Mouse (Mus musculus) c-Kit-positive CD71-negative TER-119-negative erythroid progenitor cells, embryonic 14.5 days (primary cell): ENCODE results near the gene Grk2.

ENCODE experiments used
- DNase-seq: peaks from one replicate; pipeline ENCODE4 v3.0.0-alpha.2; 2013; ENCODE audit warnings: low read depth

Gene Grk2

DNA sequence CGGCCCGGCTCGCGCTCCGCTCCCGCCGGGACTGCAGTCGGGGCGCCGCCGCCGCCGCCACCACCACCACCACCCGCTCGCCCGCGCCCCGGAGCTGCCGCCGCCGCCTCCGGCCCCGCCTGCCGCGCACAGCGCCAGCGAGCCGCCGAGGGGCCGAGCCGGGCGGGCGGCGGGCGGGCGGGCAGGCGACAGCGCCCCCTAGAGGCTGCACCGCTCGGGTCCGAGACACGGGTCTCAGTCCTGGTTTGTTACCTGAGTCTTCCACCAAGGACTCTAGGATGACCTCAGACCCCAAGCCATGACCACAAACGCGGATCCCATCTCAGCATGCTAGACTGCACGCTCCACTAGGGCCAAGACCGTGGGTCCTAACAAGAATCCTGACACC, at the start of gene Grk2:
Grk2 (minus strand) TSS at position 33 of the 388 bp plus-strand sequence.
- DNase-seq, result no peak

GRCm38 (mm10) chr19:4349455-4349854, 43.4 kb upstream of the Grk2 start:
- no peak for DNase-seq

DNA sequence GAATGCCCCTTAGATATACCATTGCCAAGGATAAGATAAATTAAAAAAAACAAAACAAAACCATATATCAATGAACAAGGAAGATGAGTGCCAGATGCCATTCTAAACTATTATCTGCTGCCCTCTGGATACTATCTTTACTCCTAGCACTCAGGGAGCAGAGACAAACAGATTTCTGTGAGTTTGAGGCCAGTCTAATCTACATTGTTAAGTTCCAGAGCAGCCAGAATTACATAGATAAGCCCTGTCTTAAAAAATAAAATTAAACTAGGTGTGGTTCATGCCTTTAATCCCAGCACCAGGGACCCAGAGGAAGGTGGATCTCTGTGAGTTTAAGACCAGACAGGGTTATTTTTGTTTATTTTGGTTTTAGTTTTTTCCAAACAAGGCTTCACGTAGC, 40.5 kb upstream of the Grk2 start:
- DNase-seq, result no peak

DNA sequence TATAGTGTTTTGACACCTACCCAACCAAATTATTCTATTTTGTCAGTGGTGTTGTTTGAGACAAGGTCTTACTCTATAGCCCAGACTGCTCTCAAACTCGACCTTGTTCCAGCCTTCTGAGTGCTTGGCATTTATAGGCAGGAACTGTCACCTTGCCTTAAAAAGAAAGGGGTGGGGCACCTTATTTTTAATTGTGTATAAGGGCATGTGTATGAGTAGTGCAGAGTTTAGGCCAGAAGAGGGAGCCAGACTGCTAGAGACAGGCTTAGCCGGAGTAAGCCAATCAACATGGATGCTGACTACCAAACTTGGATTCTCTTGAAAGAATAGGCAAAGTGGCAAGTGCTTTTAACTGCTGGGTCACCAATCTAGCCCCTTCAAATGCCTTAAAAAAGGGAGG, 32.1 kb upstream of the Grk2 start:
- peak; percentile 70 for DNase-seq

GRCm38 (mm10) chr19:4333791-4334190, 27.8 kb upstream of the Grk2 start:
- DNase-seq, result peak; percentile 80

DNA sequence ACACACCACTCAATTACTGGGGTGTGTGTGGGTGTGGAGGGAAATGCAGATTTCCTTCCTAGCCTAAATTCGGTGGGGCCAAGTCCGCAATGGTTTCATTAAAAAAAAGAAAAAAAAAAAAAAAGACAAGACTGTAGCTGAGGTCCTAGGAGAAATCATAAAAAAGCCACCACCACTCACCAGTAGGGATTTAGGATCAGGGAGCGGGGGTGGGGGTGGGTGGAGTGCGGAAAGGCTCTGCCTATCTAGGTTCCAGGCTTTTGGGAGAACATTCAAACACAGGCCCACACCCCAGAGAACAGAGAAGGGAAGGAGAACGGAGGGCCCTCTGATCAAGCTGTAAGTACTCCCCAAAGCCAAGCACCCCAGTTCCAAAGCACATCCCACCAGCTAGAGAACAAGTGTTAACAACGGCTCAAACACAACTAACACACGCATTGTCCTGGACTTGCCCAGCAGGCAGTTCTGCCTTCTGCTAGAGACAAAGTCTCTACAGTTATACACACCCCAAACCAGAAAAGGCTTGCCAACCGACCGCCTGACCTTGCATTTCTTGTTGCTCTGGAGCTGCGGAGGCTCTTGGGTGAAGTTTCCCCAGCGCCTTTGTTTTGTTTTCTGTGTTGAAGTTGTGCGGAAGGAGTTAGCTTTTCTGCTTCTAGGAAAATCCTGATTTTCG, 27.2 kb upstream of the Grk2 start:
- DNase-seq, result peak; percentile 17

- peak; percentile 56 for DNase-seq
Measured at GRCm38 (mm10) chr19:4332653-4333052, 26.6 kb upstream of the Grk2 start.

GRCm38 (mm10) chr19:4331273-4331672, 25.3 kb upstream of the Grk2 start:
- no peak for DNase-seq

DNA sequence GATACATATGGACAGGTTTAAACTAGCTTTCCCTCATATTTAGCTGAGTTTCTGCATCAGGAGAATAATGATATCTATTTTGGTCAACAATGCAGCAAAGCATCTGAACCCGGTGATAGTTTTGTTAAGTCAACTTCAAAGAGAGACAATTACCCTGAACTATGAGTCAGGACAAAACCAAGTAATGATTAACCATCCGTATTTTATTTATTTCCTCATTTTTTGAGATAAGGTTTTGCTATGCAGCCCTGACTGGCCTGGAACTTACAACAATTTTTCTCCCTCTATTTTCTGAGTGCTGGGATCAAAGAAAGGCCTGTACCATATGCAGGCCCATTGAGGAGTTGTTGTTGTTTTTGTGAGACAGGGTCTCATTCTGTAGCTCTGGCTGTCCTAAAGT, 24.6 kb upstream of the Grk2 start:
- no peak for DNase-seq

GRCm38 (mm10) chr19:4328737-4329304, 22.8 kb upstream of the Grk2 start:
- DNase-seq, result no peak

DNA sequence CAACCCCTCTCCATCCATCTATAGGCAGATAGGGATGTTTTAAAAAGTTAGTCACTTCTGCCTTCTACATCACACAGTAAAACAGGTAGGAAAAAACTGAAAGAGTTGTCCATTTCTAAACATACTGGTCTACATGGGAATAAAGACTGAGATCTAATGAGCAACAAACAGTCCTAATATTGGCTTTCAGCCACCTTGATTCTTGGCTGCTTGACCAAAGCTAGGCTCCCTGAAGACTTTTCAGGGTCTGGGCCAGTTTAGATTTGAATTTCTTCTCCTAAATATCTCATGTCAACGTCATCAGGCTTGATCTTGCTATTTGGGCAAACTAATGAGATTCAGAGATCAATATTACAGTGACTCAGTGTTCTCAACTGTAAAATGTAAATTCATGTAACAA, 20.9 kb upstream of the Grk2 start:
- DNase-seq, result no peak

- no peak for DNase-seq
Measured at GRCm38 (mm10) chr19:4326106-4326505, 20.1 kb upstream of the Grk2 start.

DNA sequence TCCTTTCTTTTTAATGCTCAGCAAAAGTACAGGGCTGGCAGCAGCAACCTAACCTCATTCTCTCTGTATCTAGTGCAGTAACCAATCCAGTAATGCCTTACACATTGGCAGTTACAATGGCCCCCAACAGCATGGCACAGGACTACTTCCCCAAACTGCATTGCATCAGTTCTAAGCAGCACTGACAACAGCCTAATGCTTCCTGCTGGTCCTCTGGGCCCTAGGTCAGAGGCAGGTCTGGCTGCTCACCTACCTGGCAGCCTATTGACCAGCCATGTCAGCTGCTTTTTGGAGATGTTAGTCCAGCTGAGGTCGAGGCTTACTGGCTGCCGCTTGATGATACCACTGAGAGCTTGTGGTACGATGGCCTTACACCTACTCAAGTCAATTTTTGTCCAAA, 16.1 kb upstream of the Grk2 start:
- no peak for DNase-seq

GRCm38 (mm10) chr19:4321622-4322021, 15.6 kb upstream of the Grk2 start:
- DNase-seq, result no peak

DNA sequence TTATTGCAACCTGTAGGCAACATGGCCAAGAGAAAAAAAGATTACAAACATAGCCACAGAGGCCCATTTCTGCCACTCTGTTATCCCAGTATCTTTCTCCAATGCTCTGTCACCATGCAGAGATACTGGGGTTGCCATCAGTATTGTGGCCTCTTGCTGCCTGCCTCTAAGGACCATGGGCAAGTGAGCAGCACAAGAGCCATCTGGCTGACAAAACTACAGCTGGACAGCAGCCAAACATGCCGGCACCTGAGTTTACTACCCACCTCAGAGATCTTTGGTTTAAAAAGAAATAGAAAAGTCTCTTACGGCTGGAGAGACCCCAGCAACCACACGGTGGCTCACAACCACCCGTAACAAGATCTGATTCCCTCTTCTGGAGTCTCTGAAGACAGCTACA, 13.2 kb upstream of the Grk2 start:
- no peak for DNase-seq

- no peak for DNase-seq
Measured at GRCm38 (mm10) chr19:4317181-4317580, 11.2 kb upstream of the Grk2 start.

GRCm38 (mm10) chr19:4315223-4315944, 9.4 kb upstream of the Grk2 start:
- no peak for DNase-seq

GRCm38 (mm10) chr19:4309776-4310185, 3.8 kb upstream of the Grk2 start:
- DNase-seq, result peak; percentile 56

- no peak for DNase-seq
Measured at GRCm38 (mm10) chr19:4309302-4309701, 3.3 kb upstream of the Grk2 start.

- no peak for DNase-seq
Measured at GRCm38 (mm10) chr19:4305491-4306189, 382 bp downstream of the Grk2 start.

DNA sequence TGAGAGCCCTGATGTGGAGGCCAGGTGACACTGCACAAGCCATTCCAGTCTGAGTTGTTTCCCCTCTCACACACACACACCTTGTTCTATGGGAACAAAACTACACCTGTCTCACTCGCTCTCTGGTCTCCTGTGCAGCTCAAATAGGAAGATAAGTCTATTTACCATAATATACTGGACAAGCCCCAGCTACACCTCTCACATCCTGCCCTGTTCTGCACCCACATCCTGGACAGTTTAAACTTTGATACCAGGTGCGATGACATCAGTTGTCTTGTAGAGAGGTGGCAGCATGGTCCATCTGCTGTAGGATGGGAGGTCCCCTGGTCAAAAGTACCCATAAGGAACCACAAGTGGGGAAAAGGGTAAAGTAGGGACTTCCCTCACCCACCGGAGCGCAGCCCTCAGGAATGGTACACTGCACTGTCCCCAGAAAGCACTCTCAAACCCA, 1.1 kb downstream of the Grk2 start:
- no peak for DNase-seq

DNA sequence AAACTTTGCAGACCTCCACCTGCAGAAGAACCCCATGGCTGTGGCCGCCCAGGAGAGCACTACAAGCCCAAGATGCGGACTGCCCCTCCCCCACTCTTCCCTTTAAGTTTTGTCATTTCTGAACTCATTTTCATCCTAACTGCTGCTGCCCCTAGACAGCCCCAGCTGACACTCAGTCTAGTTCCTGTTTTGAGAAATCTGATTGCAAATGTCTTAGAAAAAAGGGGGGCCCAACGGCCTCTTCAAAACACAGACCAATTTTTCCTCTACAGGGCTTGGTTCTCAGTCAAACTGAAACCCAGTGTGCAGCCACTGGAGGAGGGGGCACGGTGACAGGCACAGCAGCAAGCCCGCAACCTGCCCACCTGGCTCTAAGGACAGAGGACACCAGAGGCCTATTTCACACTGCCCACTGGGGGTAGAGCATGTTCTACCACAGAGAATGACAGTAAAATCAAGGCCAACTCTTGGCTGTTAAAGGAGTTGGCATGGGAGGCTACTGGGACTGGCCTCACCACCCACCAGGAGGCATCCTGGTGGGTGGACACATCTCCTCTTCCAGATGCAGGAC, 1.7 kb downstream of the Grk2 start:
- DNase-seq, result no peak

DNA sequence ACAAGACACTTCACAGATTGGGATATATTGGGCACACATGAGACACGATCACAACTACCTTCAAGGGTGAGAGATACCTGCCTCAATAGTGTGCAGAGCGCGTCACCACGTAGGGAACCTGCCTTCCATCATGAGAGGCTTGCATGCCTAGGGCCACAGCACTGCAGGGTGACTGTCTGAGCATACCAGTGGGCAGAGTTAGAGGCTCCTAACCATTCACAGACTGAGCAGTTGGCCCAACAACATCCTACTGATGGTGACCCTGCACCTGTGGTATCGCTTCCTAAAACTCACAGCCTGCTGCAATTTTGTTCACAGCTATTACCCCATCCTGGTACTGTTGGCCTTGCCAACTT, 2.4 kb downstream of the Grk2 start:
- no peak for DNase-seq
